Mouse (Mus musculus) thymus, adult 2 months (tissue): ENCODE measurements around the gene Pxdc1.

Source experiments
- CTCF ChIP-seq: fragments of 200-500 bp; IDR thresholded peaks from 2 replicates; pipeline ENCODE4 v1.5.1; 2012; ENCODE audit warnings: mild to moderate bottlenecking, control low read depth, low read length, moderate library complexity, borderline replicate concordance; ENCODE audit not compliant: control insufficient read depth, poor library complexity, insufficient read depth; ENCODE audit errors: extremely low read depth
- POLR2A ChIP-seq: fragments of 200-500 bp; IDR thresholded peaks from 2 replicates; pipeline ENCODE4 v1.6.1; 2012; ENCODE audit warnings: mild to moderate bottlenecking, low read length, control low read depth, moderate library complexity; ENCODE audit not compliant: control insufficient read depth, poor library complexity, insufficient read depth; ENCODE audit errors: extremely low read depth

DNA sequence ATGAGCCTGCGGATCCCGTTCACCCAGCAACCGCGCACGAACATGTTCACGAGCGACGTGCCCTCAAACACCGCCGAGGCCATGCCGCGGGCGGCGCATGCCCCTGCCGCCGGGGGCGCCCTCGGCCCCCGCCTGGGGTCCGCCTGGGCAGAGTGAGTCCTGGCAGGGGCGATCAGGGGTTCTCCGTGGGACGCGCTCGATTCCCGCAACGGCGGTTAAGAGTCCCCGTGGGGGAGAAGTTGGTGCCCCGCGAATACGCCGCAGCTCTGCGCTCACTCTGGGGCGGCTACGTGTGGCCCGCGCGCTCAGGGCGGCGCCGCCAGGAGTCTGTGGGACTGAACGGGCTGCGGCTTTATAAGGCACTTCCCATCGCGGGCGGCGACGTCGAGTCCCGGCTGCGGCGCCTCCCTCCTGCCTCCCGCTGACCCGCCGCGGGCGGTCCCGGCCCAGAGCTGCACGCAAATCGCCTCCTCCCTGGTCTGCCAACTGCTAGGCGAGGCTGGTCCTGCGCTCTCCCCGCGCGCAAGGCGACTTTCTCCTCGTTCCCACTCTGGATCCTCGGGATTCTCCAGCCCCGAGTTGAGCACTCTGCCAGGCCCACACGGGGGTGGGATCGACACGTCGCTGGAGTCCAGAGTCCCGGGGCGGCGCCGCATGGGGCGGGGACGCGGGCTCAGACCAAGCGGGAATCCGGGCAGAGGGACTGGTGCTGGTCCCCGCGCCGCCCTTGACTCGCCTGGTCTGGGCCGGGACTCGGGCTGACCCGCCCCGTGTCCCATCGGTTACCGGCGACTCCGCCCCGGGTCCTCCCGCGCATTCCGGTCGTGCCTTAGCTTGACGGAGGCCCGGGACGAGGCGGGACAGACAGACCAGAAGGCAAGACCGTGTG, 689 bp downstream of the Pxdc1 start:
- no peak for TF ChIP-seq POLR2A
- TF ChIP-seq CTCF: no peak; the same call in 1 of the 2 replicates
